Mouse (Mus musculus): ENCODE data around the gene Col27a1.
"Not testable (repeated sequence)": the region's sequence is repeated elsewhere in the genome, so short reads cannot be mapped to it uniquely, and the experiment has no call there.

The Col27a1 gene

DNA sequence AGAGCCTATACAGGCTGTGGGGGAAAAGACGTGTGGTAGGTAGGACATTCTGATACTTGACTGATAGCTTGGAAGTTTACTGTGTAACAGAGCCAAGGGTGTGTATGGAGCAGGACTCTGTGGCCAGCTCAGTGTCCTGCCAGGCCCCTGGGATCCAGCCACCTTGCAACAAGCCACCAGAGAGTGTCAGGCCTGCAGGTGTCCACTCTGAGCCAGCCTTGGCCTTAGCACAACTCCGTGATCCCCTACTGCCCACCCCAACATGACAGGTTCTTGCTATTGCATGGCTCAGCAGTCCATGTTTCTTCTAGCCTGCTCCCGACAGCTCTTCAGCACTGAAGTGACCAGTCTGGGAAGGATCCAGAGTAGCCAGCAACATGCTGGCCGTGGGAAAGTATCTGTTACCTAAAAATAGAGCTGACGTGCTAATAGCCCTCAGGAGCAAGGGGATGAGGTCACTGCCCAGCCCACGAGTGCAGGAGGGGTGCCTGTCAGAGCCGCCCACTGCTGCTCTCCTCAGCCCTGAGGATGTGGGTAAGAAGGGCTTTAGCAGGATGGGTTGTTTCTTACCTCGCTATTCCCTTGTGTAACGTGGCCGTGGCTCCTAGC is 96.5 kb downstream of the Col27a1 start:
- in situ Hi-C loops (cut with MboI): no loop called here

DNA sequence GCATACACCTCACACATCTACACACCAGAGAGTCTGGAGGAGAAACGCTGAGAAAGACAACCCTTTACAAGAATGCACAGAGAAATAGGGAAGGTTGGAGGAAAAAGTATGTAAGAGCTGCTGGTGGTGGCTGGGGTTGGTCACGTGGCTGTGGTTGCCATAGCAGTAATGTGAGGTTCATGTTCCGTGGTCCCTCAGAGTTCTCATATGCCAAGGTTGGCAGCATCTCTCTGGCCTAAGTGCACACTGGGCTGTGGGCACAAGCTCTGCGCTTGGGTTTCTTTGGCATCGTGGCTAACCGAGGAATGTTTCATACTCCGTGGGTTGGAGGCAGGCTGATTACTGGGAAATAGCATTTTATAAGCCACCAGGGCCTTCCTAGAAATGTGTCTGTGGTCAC is 97.6 kb downstream of the Col27a1 start:
- in situ Hi-C loops (cut with MboI): no loop called here

DNA sequence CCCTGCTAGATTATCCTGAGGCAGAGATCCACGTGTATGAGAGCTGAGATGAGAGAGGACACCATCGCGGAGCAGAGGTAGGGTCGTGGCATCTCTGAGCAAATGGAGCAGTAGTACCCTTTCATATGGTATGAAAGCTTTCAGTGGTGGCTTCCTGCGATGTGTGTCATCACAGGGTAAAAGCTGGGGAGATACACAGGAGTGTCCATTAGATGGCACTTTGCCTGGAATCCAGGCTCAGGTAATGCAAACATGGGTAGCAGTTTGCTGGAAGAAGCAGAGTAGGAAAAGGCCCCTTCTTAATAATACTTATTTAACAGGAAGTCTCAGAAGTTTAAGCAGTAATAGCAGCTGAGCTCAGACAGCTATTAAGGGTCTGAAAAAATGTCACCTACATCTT is 100.3 kb downstream of the Col27a1 start:
- in situ Hi-C loops (cut with MboI): no loop called here

- in situ Hi-C loops (cut with MboI): no loop called here
Measured at GRCm38 (mm10) chr4:63316076-63316746, 102.4 kb downstream of the Col27a1 start.

- in situ Hi-C loops (cut with MboI): not testable (repeated sequence)
Measured at GRCm38 (mm10) chr4:63319566-63319965, 105.8 kb downstream of the Col27a1 start.

GRCm38 (mm10) chr4:63323275-63323815 is 109.5 kb downstream of the Col27a1 start:
- in situ Hi-C loops (cut with MboI): no loop called here

DNA sequence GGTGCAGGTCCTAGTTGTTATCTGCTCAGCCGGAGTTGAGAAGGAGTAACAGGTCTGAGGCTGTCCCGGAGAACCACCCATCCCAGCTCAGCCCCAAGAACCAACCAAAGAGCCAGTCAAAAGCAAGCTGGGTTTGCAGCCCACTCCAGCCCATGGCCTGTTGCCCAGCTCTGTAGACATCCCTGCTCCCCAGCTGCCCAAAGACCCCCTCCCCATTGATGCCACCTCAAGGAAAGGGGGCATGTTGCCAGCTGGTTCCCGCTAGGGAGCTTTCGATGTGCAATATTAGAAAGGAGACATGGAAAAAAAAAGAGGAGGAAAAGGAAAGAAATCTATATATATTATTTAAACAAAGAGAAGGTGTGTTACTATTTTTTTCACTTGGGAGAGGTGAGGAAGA is 119.6 kb downstream of the Col27a1 start:
- in situ Hi-C loops (cut with MboI): no loop called here

GRCm38 (mm10) chr4:63338414-63339076 is 124.7 kb downstream of the Col27a1 start:
- in situ Hi-C loops (cut with MboI): no loop called here

- in situ Hi-C loops (cut with MboI): no loop called here
Measured at GRCm38 (mm10) chr4:63342491-63342890, 128.7 kb downstream of the Col27a1 start.

GRCm38 (mm10) chr4:63343608-63344007 is 129.8 kb downstream of the Col27a1 start:
- in situ Hi-C loops (cut with MboI): no loop called here

DNA sequence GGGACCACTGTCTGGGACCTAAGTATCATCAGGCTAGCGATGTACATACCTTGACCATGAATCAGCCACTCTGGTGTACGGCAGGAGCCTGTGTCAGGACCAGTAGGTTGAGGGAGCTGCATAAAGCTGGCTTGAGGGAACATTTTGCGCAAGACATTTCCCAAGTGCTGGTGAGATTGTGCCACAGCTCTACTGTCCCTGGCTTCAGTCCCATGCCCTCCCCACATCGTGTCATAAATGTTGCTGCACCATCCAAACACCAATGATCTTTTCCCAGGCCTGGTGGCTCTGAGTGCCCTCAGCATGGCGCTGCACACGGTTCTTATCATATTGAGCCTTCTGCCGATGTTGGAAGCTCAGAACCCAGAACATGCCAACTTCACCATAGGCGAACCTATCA is 130.5 kb downstream of the Col27a1 start, which contains the start of gene Orm1:
Orm1 (plus strand) TSS at position 266 of the 400 bp plus-strand sequence.
- in situ Hi-C loops (cut with MboI): no loop called here

DNA sequence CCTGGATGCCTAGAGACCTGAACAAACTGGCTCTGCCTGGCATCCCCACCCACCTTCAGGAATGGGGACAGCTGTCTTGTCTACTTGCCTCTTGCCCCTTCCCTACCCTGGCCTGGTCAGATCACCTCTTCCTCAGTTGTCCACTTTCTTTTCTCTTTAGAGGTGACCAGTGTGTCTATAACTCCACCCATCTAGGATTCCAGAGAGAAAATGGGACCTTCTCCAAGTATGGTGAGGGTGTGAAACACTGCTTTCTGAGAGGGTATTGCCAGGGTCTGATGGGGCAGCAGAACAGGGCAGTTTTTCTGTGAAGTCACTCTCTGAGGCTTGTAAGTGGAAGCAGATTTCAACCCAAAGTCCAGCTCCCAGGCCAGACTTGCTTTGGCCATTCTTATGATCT is 131.5 kb downstream of the Col27a1 start:
- in situ Hi-C loops (cut with MboI): no loop called here

- in situ Hi-C loops (cut with MboI): no loop called here
Measured at GRCm38 (mm10) chr4:63346659-63347058, 132.9 kb downstream of the Col27a1 start.

- in situ Hi-C loops (cut with MboI): no loop called here
Measured at GRCm38 (mm10) chr4:63348524-63348923, 134.7 kb downstream of the Col27a1 start.

DNA sequence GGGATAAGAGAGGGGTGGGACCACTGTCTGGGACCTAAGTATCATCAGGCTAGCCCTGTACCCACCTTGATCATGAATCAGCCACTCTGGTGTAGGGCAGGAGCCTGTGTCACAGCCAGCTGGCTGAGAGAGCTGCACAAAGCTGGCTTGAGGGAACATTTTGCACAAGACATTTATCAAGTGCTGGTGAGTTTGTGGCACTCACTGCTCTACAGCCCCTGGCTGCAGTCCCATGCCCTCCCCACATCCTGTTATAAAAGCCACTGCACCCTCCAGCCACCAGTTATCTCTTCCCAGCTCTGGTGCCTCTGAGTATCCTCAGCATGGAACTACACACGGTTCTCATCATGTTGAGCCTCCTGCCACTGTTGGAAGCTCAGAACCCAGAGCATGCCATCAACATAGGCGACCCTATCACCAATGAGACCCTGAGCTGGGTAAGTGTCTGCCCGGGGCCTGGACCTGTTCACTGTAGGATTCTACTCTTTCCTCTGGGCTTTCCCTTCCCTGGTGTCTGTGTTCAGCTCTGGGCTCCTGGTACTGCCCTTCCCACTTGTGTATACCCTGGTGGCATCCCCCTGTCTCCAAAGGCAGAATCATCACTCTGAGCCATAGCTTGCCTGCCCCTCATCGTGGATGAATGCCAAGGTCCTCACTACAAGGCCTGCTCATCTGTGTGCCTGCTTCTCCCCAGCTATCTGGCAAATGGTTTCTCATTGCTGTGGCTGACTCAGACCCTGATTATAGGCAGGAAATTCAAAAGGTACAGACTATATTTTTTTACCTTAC is 142.3 kb downstream of the Col27a1 start, which contains the start of gene Orm3:
Orm3 (plus strand) TSS at position 286 of the 789 bp plus-strand sequence.
- in situ Hi-C loops (cut with MboI): no loop called here

DNA sequence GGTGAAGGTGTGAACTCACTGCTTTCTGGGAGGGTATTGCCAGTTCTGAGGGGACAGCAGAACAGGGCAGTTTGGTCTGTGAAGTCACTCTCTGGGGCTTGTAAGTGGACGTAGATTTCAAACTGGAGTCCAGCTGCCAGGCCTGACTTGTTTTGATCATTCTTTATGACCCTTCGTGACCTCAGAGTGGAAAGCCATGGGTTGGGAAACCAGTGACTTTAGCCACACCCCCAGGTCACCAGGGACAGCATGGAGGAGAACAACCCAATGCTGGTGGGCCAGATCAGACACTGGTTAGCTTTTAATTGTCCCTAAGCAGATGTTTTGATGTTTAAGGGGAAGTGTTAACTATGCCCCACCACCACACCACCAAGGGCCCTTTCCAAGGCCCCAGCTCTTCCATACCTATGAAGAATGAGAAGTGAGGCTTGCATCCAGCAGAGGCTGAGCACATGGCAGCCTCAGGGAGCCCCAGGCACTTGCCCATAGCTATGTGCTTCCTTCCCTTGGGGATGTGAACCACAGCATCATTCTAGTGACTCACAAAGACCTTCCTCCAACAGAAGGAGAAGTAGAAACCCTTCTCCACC is 143.3 kb downstream of the Col27a1 start:
- in situ Hi-C loops (cut with MboI): no loop called here

DNA sequence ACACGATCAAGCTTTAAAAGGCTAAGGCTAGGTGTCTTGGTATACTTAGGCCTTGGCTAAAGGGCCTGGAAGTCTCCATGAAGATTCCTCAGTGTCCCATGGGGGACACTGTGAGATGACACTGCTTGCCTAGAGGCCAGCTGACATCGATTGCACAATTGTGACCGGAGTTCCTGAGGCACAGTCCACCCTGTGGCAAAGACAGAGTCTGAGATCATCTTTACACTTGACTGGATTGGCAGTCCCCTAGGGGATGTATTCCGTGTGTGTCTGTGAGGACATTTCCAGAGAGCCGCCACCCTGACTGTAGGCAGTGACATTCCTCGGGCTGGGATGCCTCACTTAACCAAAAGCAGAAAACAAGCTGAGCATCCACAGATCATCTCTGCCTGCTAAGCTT is 146.1 kb downstream of the Col27a1 start:
- in situ Hi-C loops (cut with MboI): no loop called here

- in situ Hi-C loops (cut with MboI): no loop called here
Measured at GRCm38 (mm10) chr4:63362150-63362549, 148.3 kb downstream of the Col27a1 start, which contains the start of gene Orm2. Orm2 (plus strand) TSS chr4:63362449.

- in situ Hi-C loops (cut with MboI): loop anchor here (5.0 kb wide), 1 partner anchor 34 kb away; the partner anchor contains the start of gene Akna
Measured at GRCm38 (mm10) chr4:63368577-63368976, 154.8 kb downstream of the Col27a1 start.

DNA sequence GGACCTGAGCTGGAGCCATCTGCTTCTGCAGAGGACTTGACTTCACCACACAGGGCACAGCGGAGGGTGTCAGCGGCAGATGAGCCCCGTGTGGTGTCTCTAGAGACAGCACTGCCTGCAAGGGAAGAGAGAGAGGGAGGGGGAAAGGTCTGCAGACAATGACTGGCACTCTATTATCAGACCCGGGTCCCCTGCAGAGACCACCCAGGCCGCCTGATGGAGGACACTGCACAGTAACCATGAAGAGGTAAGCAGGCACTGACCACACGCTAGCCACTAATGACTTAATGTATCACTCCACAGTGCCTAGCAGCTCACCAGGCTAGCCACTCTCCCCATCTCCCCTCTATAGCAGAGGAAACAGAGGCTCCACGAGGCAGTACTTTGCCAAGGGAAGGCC is 157.1 kb downstream of the Col27a1 start:
- in situ Hi-C loops (cut with MboI): no loop called here

- in situ Hi-C loops (cut with MboI): no loop called here
Measured at GRCm38 (mm10) chr4:63371890-63372289, 158.1 kb downstream of the Col27a1 start.

All from mature B cell (primary cell).